Mouse (Mus musculus) cerebellum, adult 18-20 months (tissue): Measurements from ENCODE around the gene Rnf126.
"Not testable (repeated sequence)": the region's sequence is repeated elsewhere in the genome, so short reads cannot be mapped to it uniquely, and the experiment has no call there.

Experiments
- DNase-seq, 2 experiments: peaks; one replicate each; pipeline ENCODE4 v3.0.0; 2021

Gene Rnf126

GRCm38 (mm10) chr10:79765228-79765745, 1.5 kb downstream of the Rnf126 start:
- DNase-seq, result no peak

DNA sequence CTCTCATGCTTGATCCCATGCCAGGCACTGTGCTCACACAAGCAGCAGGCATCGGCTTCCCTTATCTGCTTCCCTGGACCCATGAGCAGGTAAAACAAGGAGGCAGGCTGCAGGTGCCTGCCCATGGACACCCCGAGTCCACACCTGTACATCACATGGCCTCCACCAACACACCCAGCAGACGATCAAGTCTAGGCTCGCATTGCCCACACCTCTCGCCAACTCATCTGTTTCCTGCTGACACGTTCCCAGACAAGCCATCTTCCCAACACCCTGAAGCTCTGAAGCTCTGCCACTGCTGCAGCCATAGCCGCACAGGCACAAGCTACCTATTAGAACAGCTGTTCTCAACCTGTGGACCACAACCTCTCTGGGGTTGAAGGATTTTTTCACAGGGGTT, 2.5 kb downstream of the Rnf126 start:
- no peak for DNase-seq

DNA sequence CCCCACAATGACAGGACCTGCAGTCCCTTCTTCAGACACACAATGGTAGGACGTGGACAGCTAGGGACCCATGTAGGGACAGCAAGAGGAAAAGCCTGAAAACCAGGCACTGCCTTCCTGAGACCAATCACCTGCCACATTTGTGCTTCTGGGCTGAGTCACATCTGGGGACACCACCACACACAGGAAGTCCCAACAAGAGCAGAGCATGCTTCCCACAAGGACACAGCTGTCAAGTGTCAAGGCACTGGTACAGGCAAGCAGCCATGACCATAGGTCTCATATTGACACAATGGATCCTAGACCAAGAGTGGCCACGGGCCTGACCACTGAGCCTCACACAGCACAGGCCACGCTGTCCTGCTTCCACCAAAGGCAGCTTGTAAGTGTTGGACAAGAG, 3.9 kb downstream of the Rnf126 start:
- no peak for DNase-seq

GRCm38 (mm10) chr10:79760603-79761143, 6.1 kb downstream of the Rnf126 start:
- no peak for DNase-seq

- DNase-seq, result not testable (repeated sequence)
Observed at GRCm38 (mm10) chr10:79759675-79760074, 7.1 kb downstream of the Rnf126 start.

DNA sequence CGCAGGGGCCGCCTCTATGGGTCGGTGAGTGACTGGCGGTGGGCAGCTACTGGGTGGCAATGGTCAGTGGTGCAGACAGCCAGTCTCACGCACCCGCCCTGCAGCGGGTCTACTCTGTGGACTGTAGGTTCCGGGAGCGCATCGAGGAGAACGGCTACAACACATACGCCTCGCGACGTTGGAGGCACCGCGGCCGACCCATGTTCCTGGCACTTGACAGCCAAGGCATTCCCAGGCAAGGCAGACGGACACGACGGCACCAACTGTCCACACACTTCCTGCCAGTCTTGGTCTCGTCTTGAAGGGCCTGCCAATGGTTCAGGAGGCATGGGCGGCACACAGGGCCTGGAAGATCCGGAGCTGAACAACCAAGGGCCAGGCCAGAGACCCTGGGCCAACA, 10.1 kb downstream of the Rnf126 start:
- peak in 1 of 2 experiments; percentile 4 for DNase-seq

DNA sequence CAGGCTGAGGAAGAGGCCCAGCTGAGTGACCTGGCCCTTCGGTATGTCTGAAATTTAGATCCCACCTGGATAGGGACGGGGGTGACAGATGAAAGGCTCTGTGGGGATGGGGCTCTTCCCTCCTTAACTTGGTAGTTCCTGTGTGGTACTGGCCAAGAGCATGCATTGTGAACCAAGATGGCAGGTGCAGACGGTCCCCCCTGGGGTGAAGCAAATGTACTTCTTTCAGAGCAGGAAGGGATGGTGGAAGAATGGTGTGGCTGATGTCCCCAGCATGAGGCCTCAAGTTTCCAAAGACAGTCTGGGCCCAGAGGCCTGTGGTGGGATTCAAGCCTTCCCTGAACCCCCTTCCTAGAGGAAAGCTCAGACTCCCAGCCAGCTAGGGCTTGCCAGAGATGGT, 10.9 kb downstream of the Rnf126 start:
- DNase-seq, result no peak

DNA sequence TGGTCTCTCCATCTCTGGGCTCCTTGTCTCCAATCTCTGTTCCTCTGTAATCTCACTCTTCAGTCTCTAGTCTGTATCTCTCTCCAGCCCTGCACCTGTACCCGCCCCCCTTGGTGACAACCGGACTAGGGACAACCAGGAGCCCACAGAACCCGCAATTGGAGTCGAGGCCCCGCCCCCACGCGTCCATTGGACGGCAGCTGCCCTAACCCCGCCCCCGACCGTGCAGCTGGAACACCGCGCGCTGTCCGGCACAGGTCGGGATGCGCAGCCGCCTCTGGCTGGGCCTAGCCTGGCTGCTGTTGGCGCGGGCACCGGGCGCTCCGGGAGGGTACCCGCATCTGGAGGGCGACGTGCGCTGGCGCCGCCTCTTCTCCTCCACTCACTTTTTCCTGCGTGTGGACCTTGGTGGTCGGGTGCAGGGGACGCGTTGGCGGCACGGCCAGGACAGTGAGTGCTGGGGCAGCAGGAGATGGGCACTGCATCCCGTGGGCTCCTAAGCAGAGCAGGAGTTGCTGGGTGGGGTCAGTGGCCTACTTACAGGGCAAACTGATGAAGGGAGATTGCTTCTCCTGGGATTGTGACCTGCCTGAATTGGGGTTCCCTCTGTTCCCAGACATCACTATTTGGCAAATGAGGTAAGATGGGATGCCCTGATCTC, 11.8 kb downstream of the Rnf126 start, which contains the start of gene Fgf22:
Gene Fgf22 (plus strand): TSS at position 221 of the 661 bp plus-strand sequence.
- peak; percentile 88 to 92 for DNase-seq

GRCm38 (mm10) chr10:79748496-79748895, 18.3 kb downstream of the Rnf126 start:
- DNase-seq, result peak in 1 of 2 experiments; percentile 11

- DNase-seq, result no peak
Observed at GRCm38 (mm10) chr10:79746774-79747151, 20.0 kb downstream of the Rnf126 start.

GRCm38 (mm10) chr10:79745898-79746773, 20.6 kb downstream of the Rnf126 start, which contains the start of gene Polrmt:
TSS of gene Polrmt (minus strand) at chr10:79746581.
- DNase-seq, result peak; percentile 96 to 97

GRCm38 (mm10) chr10:79745411-79745810, 21.3 kb downstream of the Rnf126 start:
- no peak for DNase-seq

GRCm38 (mm10) chr10:79743650-79744365, 22.9 kb downstream of the Rnf126 start:
- DNase-seq, result peak; percentile 64 to 77

GRCm38 (mm10) chr10:79743161-79743560, 23.6 kb downstream of the Rnf126 start:
- DNase-seq, result peak in 1 of 2 experiments; percentile 47

GRCm38 (mm10) chr10:79740863-79741262, 25.9 kb downstream of the Rnf126 start:
- no peak for DNase-seq

DNA sequence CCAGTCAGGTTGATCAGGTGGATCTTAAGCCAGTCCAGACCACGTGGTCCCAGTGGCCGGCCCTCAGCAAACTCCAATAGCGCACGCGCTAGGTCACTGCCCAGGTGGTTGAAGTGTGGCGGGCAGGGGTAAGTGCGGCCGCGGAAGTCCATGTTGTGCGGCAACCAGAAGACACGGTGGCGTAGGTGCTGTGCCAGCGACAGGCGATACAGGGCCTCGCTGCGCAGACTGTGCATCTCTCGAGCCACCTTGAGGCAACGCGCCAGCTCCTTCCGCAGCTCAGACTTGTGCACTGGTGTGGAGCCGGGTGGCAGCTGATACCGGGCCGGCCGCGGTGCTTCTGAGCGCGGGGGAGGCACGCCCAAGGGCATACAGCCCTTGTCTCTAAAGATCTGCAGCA, 27.5 kb downstream of the Rnf126 start:
- DNase-seq, result no peak

GRCm38 (mm10) chr10:79738259-79738658, 28.5 kb downstream of the Rnf126 start:
- no peak for DNase-seq

GRCm38 (mm10) chr10:79736706-79737105, 30.0 kb downstream of the Rnf126 start:
- peak in 1 of 2 experiments; percentile 54 for DNase-seq

GRCm38 (mm10) chr10:79735361-79735760, 31.4 kb downstream of the Rnf126 start:
- no peak for DNase-seq

DNA sequence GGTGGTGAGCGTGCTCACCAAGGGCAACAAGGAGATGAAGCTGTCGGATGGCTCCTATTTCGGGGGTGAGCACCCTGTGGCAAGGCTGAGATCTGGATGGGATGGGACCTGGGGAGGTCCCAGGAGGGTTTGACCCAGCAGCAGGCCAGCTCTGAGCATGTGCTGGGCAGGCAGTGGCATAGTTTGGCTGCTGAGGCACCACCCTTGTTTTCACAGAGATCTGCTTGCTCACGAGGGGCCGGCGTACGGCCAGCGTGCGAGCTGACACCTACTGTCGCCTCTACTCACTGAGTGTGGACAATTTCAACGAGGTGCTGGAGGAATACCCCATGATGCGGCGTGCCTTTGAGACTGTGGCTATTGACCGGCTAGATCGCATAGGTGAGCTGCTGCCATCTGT, 32.9 kb downstream of the Rnf126 start:
- DNase-seq, result no peak

GRCm38 (mm10) chr10:79732500-79732899, 34.3 kb downstream of the Rnf126 start:
- peak; percentile 49 to 60 for DNase-seq

DNA sequence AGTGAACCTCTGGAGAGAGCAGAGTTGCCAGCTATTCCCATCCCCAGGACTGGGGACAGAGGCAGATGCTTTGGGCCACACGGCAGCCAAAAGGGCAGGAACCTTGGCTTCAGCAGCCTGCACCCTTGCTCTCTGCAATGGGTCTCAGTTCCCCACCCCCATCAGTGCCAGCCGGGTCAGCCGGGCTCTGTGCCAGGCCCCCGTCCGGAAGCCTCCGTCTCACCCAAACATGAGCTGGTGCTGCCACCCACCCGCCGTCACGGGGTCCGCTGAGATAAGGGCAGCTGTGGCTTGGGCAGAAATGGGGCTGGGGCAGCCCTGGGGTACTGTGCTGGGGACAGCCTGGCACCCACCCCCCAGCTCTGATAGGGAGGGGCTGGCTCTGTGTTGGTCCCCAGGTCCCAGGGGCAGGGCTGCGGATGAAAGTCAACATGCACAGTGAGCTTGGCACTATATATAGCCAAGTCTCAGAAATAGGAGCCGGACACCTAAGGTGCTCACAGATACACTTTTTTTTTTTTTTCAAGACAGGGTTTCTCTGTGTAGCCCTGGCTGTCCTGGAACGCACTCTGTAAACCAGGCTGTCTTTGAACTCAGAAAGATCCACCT, 37.3 kb downstream of the Rnf126 start:
- DNase-seq, result no peak
